Mouse (Mus musculus) common myeloid progenitor, adult 5-6 weeks (primary cell): ENCODE results near the gene Zc3h15. TPM values are rescaled to one million over a fixed set of nuclear protein-coding genes. Genes with fewer than 3 reads are reported as not detected.
"Not testable (repeated sequence)": the region's sequence is repeated elsewhere in the genome, so short reads cannot be mapped to it uniquely, and the experiment has no call there.

Source experiments
- ATAC-seq: replicated peaks from 2 replicates; pipeline ENCODE4 v1.8.0; 2016; ENCODE audit warnings: low read depth, mild to moderate bottlenecking, moderate TSS enrichment, inconsistent platforms; ENCODE audit not compliant: poor library complexity, severe bottlenecking
- total RNA-seq: library from RNA; stranded (forward); fragments of 200-1000, 187-1606 nt; gene quantifications from 2 replicates; pipeline ENCODE4 v1.2.3, GENCODE M21; 2017

Gene Zc3h15
- total RNA-seq, 1 experiment from 2014 or later = 190 TPM

DNA sequence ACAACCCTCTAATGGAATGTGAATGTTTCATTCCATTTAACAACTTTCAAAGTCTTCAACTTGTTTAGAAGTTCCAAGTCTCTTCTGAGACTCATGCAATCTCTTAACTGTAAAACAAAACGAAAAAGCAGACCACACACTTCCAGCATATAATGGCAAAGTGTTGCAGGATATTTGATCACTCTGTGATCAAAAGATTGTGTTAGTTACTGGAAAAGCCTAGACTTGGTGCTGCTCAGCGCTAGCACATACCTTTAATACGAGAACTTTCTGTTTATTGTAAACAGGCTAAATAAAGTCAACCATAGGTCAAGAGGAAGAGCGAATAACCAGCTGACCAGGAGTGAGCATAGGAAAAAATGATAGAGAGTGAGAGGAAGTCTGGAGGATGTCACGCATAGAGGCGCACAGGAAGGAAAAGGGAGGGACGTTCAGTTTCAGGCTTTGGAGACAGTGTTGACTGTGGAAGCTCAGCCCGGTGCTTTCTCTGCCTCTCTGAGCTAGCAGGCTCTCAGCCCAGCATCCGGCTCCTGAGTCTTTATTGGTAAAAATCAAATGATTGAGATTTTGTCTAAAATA lies 61.4 kb downstream of the Zc3h15 start:
- ATAC-seq = peak; percentile 62; the same call in 1 of the 2 replicates

DNA sequence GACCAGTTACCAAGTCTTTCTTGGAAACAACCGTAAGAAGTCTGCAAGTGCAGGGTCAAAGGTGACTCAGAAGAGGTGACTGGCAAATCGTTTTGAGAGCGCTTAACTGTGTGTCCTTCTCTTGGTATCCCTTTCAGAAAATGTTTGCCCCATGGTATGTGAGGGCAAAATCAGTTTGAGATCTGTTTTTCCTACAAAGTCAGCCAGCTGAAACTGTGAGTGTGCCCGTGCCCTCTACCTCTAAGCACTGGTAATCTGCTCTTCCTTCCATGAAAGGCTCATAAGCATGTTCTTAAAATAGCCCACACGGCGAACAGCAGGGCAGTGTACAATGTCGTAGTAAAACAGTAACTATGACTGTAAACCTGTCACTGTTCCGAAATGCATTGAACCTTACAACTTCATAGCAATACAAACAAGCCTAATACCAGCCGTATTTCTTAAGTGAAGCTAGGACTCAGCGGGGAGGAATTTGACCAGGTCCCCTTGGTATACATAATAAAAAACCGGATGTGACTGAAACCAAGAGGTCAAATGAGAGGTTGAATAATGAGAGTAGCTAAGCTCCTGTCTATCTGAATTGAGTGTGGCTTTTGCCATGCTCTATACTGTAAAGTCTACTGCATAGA lies 65.8 kb downstream of the Zc3h15 start:
- no peak for ATAC-seq

DNA sequence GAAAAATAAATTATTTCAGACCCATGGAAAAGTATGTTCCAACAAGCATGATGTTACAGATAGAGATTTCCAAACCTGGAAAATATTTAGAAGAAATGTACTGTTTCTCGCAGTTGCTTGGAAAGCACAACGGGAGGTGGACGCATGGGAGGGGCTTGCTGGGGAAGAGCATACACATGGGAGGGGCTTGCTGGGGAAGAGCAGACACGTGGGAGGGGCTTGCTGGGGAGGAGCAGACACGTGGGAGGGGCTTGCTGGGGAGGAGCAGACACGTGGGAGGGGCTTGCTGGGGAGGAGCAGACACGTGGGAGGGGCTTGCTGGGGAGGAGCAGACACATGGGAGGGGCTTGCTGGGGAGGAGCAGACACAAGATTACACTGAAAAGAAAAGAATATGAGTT lies 69.0 kb downstream of the Zc3h15 start:
- not testable (repeated sequence) for ATAC-seq

DNA sequence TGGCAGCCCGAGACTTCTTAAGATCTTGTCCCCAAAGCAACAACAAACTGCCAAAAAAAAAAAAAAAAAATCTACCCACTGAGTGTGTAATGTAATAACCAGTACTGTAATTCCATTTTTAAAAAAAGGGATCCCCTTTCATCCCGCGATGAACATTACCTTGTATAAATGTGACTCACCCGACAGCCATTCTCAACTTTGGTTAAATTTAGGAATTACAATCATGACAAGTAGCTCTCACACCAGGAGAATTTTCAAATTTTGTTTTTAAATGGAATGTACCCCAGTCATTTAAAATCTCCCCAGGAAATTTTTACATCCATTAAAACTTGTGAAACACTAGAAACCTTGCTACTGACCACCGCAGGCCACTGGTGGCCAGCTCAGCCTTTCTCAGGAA lies 69.7 kb downstream of the Zc3h15 start:
- no peak for ATAC-seq

Other genes starting within 250 kb of the Zc3h15 start
- 11.5 and 14.4 TPM in 2 replicates for gene Itgav, start 80.0 kb downstream of the Zc3h15 start, total RNA-seq
- gene Fam171b, start 168.2 kb downstream of the Zc3h15 start, total RNA-seq = not detected in 2 replicates